Mouse (Mus musculus) myocyte (in vitro differentiated cells): ENCODE measurements around the gene Fen1. TPM values are rescaled to one million over a fixed set of nuclear protein-coding genes. Genes with fewer than 3 reads are reported as not detected.

ENCODE experiments used
- H3K27me3 ChIP-seq: one replicate; pipeline ENCODE4 v1.6.1; 2011; ENCODE audit not compliant: control insufficient read depth, insufficient read depth, insufficient read length
- H3K36me3 ChIP-seq: one replicate; pipeline ENCODE4 v1.6.1; 2011; ENCODE audit not compliant: control insufficient read depth, insufficient read depth
- H3K4me2 ChIP-seq: one replicate; pipeline ENCODE4 v1.6.1; 2011; ENCODE audit warnings: low read depth, control low read depth
- H3K4me3 ChIP-seq: one replicate; pipeline ENCODE4 v1.5.1; 2011; ENCODE audit warnings: mild to moderate bottlenecking, control low read depth, moderate library complexity
- H3K79me2 ChIP-seq: one replicate; pipeline ENCODE4 v1.6.1; 2011; ENCODE audit not compliant: control insufficient read depth, insufficient read depth
- H3ac ChIP-seq: one replicate; pipeline ENCODE4 v1.6.1; 2011; ENCODE audit not compliant: control insufficient read depth, insufficient read length
- CEBPB ChIP-seq: IDR thresholded peaks from 2 replicates; pipeline ENCODE4 v1.6.1; 2011; ENCODE audit warnings: mild to moderate bottlenecking, moderate library complexity; ENCODE audit not compliant: poor library complexity, insufficient read depth, severe bottlenecking
- E2F4 ChIP-seq: IDR thresholded peaks from one replicate; pipeline ENCODE4 v1.6.1; 2011; ENCODE audit warnings: mild to moderate bottlenecking, control low read depth, moderate library complexity; ENCODE audit not compliant: insufficient read depth
- MAX ChIP-seq: IDR thresholded peaks from one replicate; pipeline ENCODE4 v1.6.1; 2011; ENCODE audit warnings: low read depth, mild to moderate bottlenecking, control low read depth
- MYOD1 ChIP-seq, 3 experiments: IDR thresholded peaks; one replicate each; pipeline ENCODE4 v1.6.1; 2011; ENCODE audit warnings: control low read depth in 2 of 3, low read depth in 2 of 3, mild to moderate bottlenecking in 2 of 3, moderate library complexity in 1 of 3; ENCODE audit not compliant: insufficient read length in 2 of 3, control insufficient read depth in 1 of 3
- MYOG ChIP-seq, 3 experiments: IDR thresholded peaks; one replicate each; pipeline ENCODE4 v1.6.1; 2011; ENCODE audit warnings: control low read depth in 2 of 3, low read depth in 2 of 3, mild to moderate bottlenecking in 2 of 3; ENCODE audit not compliant: insufficient read length in 2 of 3, control insufficient read depth in 1 of 3, insufficient read depth in 1 of 3
- POLR2A ChIP-seq: IDR thresholded peaks from one replicate; pipeline ENCODE4 v1.6.1; 2011; ENCODE audit warnings: low read depth, mild to moderate bottlenecking, control low read depth, moderate library complexity; ENCODE audit not compliant: insufficient read length
- POLR2AphosphoS2 ChIP-seq: IDR thresholded peaks from one replicate; pipeline ENCODE4 v1.6.1; 2011; ENCODE audit warnings: low read depth, control low read depth; ENCODE audit not compliant: insufficient read length
- REST ChIP-seq: IDR thresholded peaks from one replicate; pipeline ENCODE4 v1.6.1; 2011; ENCODE audit warnings: mild to moderate bottlenecking, control low read depth, moderate library complexity; ENCODE audit not compliant: insufficient read depth, insufficient read length
- SRF ChIP-seq: IDR thresholded peaks from one replicate; pipeline ENCODE4 v1.6.1; 2011; ENCODE audit warnings: low read depth; ENCODE audit not compliant: control insufficient read depth, insufficient read length
- TCF12 ChIP-seq: IDR thresholded peaks from one replicate; pipeline ENCODE4 v1.6.1; 2011; ENCODE audit warnings: mild to moderate bottlenecking, control low read depth; ENCODE audit not compliant: poor library complexity, insufficient read depth, severe bottlenecking
- TCF3 ChIP-seq: IDR thresholded peaks from one replicate; pipeline ENCODE4 v1.6.1; 2011; ENCODE audit warnings: low read depth, control low read depth; ENCODE audit not compliant: insufficient read length
- USF1 ChIP-seq: IDR thresholded peaks from one replicate; pipeline ENCODE4 v1.6.1; 2011; ENCODE audit warnings: low read depth, mild to moderate bottlenecking, control low read depth, moderate library complexity
- polyA plus RNA-seq: library from polyadenylated mRNA; unstranded; fragments of >200 nt; fragmentation: generic; extraction: Trizol; gene quantifications from one replicate; pipeline ENCODE4 v1.2.1, GENCODE M21; 2012; ENCODE audit warnings: missing spikeins

The Fen1 gene
- polyA plus RNA-seq, 1 experiment = 14.1 TPM

DNA sequence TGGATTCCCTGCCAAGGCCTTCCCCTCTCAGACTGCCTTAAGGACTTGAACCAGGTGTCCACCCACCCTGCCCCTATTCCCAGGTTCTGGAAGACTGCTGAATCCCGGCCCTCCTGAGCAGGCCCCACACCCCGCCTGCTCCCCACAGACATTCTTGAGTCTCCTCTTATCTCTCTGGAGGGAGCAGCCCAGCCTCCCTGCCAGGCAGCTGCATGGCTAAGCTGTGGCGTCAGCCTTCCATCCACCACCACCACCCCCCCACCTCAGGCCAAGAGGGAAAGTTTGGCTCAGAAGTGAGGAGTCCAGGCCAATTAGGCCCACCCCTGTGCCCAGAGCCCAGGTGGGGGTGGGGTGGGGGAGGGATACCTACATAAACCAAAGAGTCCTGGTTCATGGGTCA is 34.5 kb upstream of the Fen1 start:
- H3ac ChIP-seq = no peak overlapping the region
- H3K4me3 ChIP-seq = no peak overlapping the region
- H3K36me3 ChIP-seq = no peaks in the 10 kb centered on the region
- H3K27me3 ChIP-seq = peaks cover 17% of the 10 kb centered on the region
- TF ChIP-seq CEBPB = no peak
- TF ChIP-seq MYOD1 (IDR thresholded peaks at IDR 0.05; ENCODE audit: control insufficient read depth in 1 of 3, insufficient read length in 2 of 3, low read depth in 2 of 3) = peak in 2 of 3 experiments; percentile 4 to 62
- peak in 2 of 3 experiments; percentile 49 to 78 for TF ChIP-seq MYOG (IDR thresholded peaks at IDR 0.05; ENCODE audit: control insufficient read depth in 1 of 3, insufficient read depth in 1 of 3, insufficient read length in 2 of 3, low read depth in 2 of 3)
- H3K79me2 ChIP-seq = no peaks in the 10 kb centered on the region
- H3K4me2 ChIP-seq = no peak overlapping the region

DNA sequence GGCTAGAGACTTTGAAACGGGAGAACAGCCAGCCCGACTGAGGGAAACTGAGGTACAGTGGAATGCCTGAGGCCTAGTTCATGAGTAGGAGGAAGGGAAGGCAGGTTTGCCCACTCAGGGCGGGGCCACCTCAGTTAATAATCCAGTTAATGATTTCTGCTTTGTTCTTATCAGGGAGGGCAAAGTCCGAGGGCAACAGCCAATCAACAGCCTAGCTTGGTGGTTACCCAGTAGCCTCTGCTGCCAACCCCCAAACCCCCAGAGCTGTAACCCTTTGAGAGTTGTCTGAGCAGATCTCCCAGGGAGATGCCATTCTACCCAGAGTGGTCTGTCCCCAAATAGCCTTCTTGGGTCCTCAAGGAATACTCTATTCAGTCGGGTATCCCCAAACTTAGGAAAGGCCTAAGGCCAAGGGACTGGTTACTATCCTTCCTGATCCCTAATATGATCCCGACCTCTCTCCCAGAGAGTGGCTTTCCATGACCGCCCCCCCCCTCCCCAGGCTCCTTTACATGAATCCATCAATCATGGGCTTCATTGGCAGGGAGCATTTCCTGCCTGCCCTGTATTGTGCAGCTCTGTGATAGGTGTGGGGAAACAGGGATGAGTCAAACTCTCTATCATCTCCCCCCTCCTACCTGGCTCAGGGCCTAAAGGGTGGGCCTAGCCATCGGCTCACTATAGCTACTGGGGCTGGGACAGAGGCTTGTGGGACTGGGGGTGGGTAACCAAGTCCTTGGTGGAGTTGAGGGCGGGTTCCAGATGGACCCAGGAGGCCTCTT is 32.0 kb upstream of the Fen1 start:
- Histone ChIP-seq H3K4me2 (no peak overlapping the region), H3K27me3 (peaks cover 42% of the 10 kb centered on the region), H3K79me2 (no peaks in the 10 kb centered on the region), H3K4me3 (no peak overlapping the region), H3ac (no peak overlapping the region), H3K36me3 (no peaks in the 10 kb centered on the region)
- TF ChIP-seq SRF (no peak), MYOD1 (IDR thresholded peaks at IDR 0.05; ENCODE audit: control insufficient read depth in 1 of 3, insufficient read length in 2 of 3, low read depth in 2 of 3) (no peak), CEBPB (no peak), MYOG (IDR thresholded peaks at IDR 0.05; ENCODE audit: control insufficient read depth in 1 of 3, insufficient read depth in 1 of 3, insufficient read length in 2 of 3, low read depth in 2 of 3) (no peak), REST (no peak), POLR2A (no peak), TCF3 (no peak), USF1 (no peak), TCF12 (no peak), E2F4 (no peak), POLR2AphosphoS2 (no peak), MAX (no peak)

DNA sequence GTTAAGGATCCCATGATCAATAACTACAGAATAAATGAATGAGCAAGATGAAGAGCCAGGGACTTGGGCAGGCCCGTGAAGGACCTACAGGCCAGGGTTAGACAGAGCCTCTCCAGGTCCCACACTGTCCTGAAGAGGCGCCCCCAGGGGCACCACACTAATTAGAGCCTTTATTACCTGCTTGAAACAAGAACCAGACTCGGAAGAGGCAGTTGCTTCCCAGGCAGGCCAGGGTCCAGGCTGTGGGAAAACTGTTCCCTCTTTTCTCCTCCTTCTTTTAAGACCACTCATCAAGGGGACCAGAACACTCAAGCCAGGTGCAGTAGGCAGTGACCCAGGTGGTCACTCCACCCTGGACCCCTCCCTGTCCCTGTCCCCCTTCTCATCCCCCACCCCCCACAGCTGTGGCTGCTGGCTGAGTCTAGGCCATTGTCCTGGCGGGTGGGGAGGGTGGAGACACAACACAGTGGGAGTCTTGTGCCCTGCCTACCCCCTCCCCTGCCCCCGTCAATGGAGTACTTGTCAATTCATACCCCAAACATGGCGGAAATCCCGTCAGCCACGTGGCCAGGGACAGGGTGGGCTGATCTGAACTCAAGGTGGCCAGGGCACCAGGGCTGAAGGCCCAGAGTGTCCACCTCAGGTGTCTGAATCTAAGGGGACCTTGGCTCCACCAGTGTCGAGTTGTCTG is 28.5 kb upstream of the Fen1 start:
- no peak overlapping the region for H3ac ChIP-seq

DNA sequence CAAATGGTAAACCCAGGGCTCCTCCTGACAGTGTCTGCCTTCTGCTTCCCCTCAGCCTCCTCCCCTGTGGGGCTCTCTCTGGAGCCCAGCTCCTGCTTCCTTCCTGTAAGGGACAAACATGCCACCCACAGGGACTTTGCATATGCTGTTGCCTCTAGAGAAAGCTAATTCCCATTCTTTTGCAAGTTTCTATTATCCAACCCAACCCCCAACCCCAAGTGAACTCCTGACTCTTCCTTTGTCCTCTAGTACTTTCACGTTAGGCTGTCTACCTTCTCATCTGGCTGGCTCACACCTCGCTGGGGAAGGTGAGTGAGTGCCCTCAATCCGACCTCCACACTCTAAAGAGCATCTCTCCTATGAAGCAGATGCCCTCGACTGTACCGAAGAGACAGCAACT is 27.9 kb upstream of the Fen1 start:
- Histone ChIP-seq H3K4me3 (no peak overlapping the region), H3ac (no peak overlapping the region), H3K27me3 (peaks cover 83% of the 10 kb centered on the region), H3K36me3 (no peaks in the 10 kb centered on the region), H3K4me2 (no peak overlapping the region), H3K79me2 (no peaks in the 10 kb centered on the region)
- no peak for TF ChIP-seq CEBPB
- TF ChIP-seq USF1 = no peak
- TF ChIP-seq POLR2A = no peak
- TF ChIP-seq POLR2AphosphoS2 = no peak
- no peak for TF ChIP-seq E2F4
- no peak for TF ChIP-seq MYOG (IDR thresholded peaks at IDR 0.05; ENCODE audit: control insufficient read depth in 1 of 3, insufficient read depth in 1 of 3, insufficient read length in 2 of 3, low read depth in 2 of 3)
- no peak for TF ChIP-seq TCF12
- TF ChIP-seq MYOD1 (IDR thresholded peaks at IDR 0.05; ENCODE audit: control insufficient read depth in 1 of 3, insufficient read length in 2 of 3, low read depth in 2 of 3) = no peak
- no peak for TF ChIP-seq REST
- no peak for TF ChIP-seq MAX
- no peak for TF ChIP-seq SRF
- TF ChIP-seq TCF3 = no peak

More for the DNA sequence above, 28.5 kb upstream of the Fen1 start:
- no peak for TF ChIP-seq POLR2AphosphoS2
- TF ChIP-seq E2F4 = no peak
- no peak for TF ChIP-seq MYOG (IDR thresholded peaks at IDR 0.05; ENCODE audit: control insufficient read depth in 1 of 3, insufficient read depth in 1 of 3, insufficient read length in 2 of 3, low read depth in 2 of 3)
- TF ChIP-seq TCF3 = no peak
- no peak for TF ChIP-seq SRF
- no peak for TF ChIP-seq TCF12
- no peak for TF ChIP-seq POLR2A
- TF ChIP-seq MAX = no peak
- no peak for TF ChIP-seq MYOD1 (IDR thresholded peaks at IDR 0.05; ENCODE audit: control insufficient read depth in 1 of 3, insufficient read length in 2 of 3, low read depth in 2 of 3)
- TF ChIP-seq REST = no peak
- TF ChIP-seq CEBPB = no peak
- TF ChIP-seq USF1 = no peak
- peaks cover 77% of the 10 kb centered on the region for H3K27me3 ChIP-seq
- H3K4me2 ChIP-seq = no peak overlapping the region
- H3K36me3 ChIP-seq = no peaks in the 10 kb centered on the region
- H3K79me2 ChIP-seq = no peaks in the 10 kb centered on the region
- no peak overlapping the region for H3K4me3 ChIP-seq

DNA sequence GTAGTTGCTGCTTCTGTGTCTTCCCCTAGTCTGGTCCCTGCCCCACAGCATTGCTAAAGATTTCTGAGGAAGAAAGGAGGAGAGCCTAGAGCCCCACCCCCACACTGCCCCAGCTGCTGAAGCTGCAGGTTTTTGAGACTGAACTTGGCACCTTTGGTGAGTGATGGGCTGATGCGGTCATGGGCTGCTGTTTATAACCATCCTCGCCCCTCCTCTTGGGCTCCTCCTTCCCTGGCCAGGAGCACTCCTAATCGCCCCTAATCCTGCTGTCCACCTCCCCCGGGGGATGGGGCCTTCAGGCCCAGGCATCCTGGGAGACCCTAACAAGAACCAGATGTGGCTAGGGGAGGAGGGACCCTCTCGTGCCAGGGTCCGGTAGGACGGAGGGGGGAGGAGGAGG is 27.0 kb upstream of the Fen1 start:
- Histone ChIP-seq H3K27me3 (peaks cover 88% of the 10 kb centered on the region), H3K79me2 (no peaks in the 10 kb centered on the region), H3K4me2 (no peak overlapping the region), H3K36me3 (no peaks in the 10 kb centered on the region), H3ac (no peak overlapping the region), H3K4me3 (no peak overlapping the region)
- no peak for TF ChIP-seq MYOG (IDR thresholded peaks at IDR 0.05; ENCODE audit: control insufficient read depth in 1 of 3, insufficient read depth in 1 of 3, insufficient read length in 2 of 3, low read depth in 2 of 3)
- no peak for TF ChIP-seq REST
- no peak for TF ChIP-seq E2F4
- no peak for TF ChIP-seq MAX
- TF ChIP-seq MYOD1 (IDR thresholded peaks at IDR 0.05; ENCODE audit: control insufficient read depth in 1 of 3, insufficient read length in 2 of 3, low read depth in 2 of 3) = no peak
- no peak for TF ChIP-seq CEBPB
- TF ChIP-seq TCF12 = no peak
- no peak for TF ChIP-seq TCF3
- no peak for TF ChIP-seq SRF
